Mouse (Mus musculus): ENCODE data around the gene Klk5. TPM values are rescaled to one million over a fixed set of nuclear protein-coding genes. Genes with fewer than 3 reads are reported as not detected.

Gene Klk5
- polyA plus RNA-seq, 1 experiment from 2014 or later = not detected

DNA sequence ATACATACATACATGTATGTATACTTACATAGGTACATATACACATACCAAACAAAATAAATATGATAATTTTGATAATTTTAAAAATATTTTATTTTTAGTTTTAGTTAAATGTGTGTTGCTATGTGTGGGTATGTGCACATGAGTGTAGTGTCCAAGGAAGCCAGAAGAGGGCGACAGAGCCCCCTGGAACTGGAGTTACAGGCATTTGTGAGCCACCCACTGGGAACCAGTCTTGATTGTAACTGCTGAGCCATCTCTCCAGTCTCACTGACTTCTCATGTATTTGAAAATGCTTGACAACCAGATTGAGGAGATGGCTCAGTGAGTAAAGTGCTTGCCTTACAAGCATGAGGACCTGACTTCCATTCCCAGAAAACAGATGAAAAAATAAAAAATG is 36.5 kb downstream of the Klk5 start:
- 39% methylated on average over 1 of the region's 1 CpGs for WGBS
- 0 out of 2 replicates have a peak, but pooled peaks cover under 1% of the 10 kb centered on the region for H3K4me1 ChIP-seq
- no peak overlapping the region for H3K27ac ChIP-seq
- no peak overlapping the region for H3K4me2 ChIP-seq
- no peaks in the 10 kb centered on the region for H3K36me3 ChIP-seq
- no peaks in the 10 kb centered on the region for H3K9me3 ChIP-seq (replicated peaks)
- no peak overlapping the region for H3K4me3 ChIP-seq (replicated peaks)
- no peak for ATAC-seq (replicated peaks; ENCODE audit: low FRiP score)
- peaks cover 10% of the 10 kb centered on the region; the same call in 1 of the 2 replicates for H3K27me3 ChIP-seq
- H3K9ac ChIP-seq = no peak overlapping the region

DNA sequence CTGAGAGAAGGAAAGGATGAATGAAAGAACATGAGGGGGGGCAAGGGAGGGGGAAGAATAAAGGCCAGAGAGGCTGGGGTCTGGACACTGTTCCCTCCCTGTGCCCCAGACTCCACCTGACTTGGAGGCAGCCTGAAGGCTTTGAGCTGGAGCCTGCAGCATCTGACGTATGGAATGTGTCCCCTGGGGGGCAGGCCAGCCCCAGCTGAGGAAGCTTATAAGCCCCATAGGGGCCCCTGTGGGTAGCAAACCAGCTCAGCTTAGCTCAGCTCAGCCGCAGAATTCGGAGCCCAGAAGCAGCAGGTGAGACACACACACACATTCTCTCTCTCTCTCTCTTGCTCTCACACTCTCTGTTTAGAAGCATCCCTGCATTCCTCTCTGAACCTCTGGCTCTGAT is 39.1 kb downstream of the Klk5 start, which contains the start of gene Klk4:
Klk4 (plus strand) TSS at position 249 of the 400 bp plus-strand sequence.
- Histone ChIP-seq H3K4me1 (0 out of 2 replicates have a peak, but pooled peaks cover 4% of the 10 kb centered on the region), H3K27ac (no peak within 1 kb of the TSS), H3K9ac (no peak within 1 kb of the TSS), H3K27me3 (peaks cover 10% of the 10 kb centered on the region; the same call in 1 of the 2 replicates), H3K4me3 (replicated peaks) (no peak within 1 kb of the TSS), H3K9me3 (replicated peaks) (no peaks in the 10 kb centered on the region), H3K36me3 (no peaks in the 10 kb centered on the region), H3K4me2 (no peak within 1 kb of the TSS)
- 15% methylated on average over 3 of the region's 3 CpGs for WGBS
- ATAC-seq (replicated peaks; ENCODE audit: low FRiP score) = no peak

DNA sequence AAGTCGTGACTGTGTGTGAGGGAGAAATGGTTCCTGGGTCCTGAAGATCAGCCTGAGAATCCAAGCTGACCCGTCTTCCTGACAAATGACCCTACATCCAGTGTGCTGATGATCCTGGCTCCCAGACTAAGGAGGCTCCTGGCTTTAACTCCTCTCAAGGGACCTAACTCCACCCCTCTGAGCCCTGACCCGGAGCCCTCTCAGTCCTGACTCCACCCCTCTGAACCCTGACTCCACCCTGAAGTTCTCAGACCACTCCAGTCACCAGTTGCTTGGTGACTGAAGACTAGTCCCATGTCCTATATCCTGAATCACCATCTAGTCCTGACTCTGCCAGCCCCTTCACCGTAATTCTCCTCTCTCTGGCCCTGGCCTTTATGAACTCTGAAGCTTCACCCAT is 40.6 kb downstream of the Klk5 start:
- WGBS = 20% methylated on average over 4 of the region's 4 CpGs
- Histone ChIP-seq H3K9ac (no peak overlapping the region), H3K27ac (no peak overlapping the region), H3K36me3 (no peaks in the 10 kb centered on the region), H3K9me3 (replicated peaks) (no peaks in the 10 kb centered on the region), H3K4me3 (replicated peaks) (no peak overlapping the region), H3K4me2 (no peak overlapping the region), H3K4me1 (0 out of 2 replicates have a peak, but pooled peaks cover 4% of the 10 kb centered on the region), H3K27me3 (peaks cover 10% of the 10 kb centered on the region; the same call in 1 of the 2 replicates)
- no peak for ATAC-seq (replicated peaks; ENCODE audit: low FRiP score)

DNA sequence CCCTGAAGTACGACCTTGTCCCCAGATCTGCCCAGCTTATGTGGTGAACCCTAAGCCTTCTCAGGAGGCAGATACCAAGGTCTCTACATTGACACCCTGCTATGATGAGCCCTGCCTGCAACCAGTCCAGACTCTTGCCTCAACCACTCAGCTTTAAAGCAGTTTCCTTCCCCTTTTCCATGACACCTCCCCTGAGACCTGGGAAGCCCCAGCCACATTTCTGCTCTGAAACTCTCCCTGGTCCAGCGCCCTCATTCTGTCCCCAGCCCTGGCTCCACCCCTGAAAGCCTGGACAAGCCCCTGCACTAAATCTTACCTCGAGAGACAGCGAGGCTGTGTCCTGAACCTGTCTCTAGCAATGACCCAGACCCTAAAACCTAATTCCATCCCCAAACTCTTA is 41.0 kb downstream of the Klk5 start:
- ATAC-seq (replicated peaks; ENCODE audit: low FRiP score) = no peak
- no peak overlapping the region for H3K4me2 ChIP-seq
- no peaks in the 10 kb centered on the region for H3K9me3 ChIP-seq (replicated peaks)
- 0 out of 2 replicates have a peak, but pooled peaks cover 4% of the 10 kb centered on the region for H3K4me1 ChIP-seq
- no peaks in the 10 kb centered on the region for H3K36me3 ChIP-seq
- 17% methylated on average over 4 of the region's 4 CpGs for WGBS
- H3K27me3 ChIP-seq = peaks cover 10% of the 10 kb centered on the region; the same call in 1 of the 2 replicates
- no peak overlapping the region for H3K27ac ChIP-seq
- H3K9ac ChIP-seq = no peak overlapping the region
- no peak overlapping the region for H3K4me3 ChIP-seq (replicated peaks)

- Histone ChIP-seq H3K9ac (no peak overlapping the region), H3K4me2 (peak overlapping the region; percentile 43), H3K4me1 (0 out of 2 replicates have a peak, but pooled peaks cover 4% of the 10 kb centered on the region), H3K27me3 (peaks cover 10% of the 10 kb centered on the region; the same call in 1 of the 2 replicates), H3K36me3 (no peaks in the 10 kb centered on the region), H3K9me3 (replicated peaks) (no peaks in the 10 kb centered on the region), H3K27ac (no peak overlapping the region), H3K4me3 (replicated peaks) (no peak overlapping the region)
- WGBS = 10% methylated on average over 14 of the region's 14 CpGs
- ATAC-seq (replicated peaks; ENCODE audit: low FRiP score) = peak; percentile 43; the same call in 1 of the 2 replicates
These were observed 41.8 kb downstream of the Klk5 start for GRCm38 (mm10) chr7:43883547-43883946.

GRCm38 (mm10) chr7:43891365-43891764 is 49.6 kb downstream of the Klk5 start:
- ATAC-seq (replicated peaks; ENCODE audit: low FRiP score) = no peak
- Histone ChIP-seq H3K36me3 (no peaks in the 10 kb centered on the region), H3K9ac (no peak overlapping the region), H3K27me3 (no peaks in the 10 kb centered on the region), H3K4me2 (no peak overlapping the region), H3K4me3 (replicated peaks) (no peak overlapping the region), H3K27ac (no peak overlapping the region), H3K9me3 (replicated peaks) (no peaks in the 10 kb centered on the region), H3K4me1 (no peaks in the 10 kb centered on the region)
- 51% methylated on average over 5 of the region's 5 CpGs for WGBS

- Histone ChIP-seq H3K4me3 (replicated peaks) (no peak overlapping the region), H3K9ac (no peak overlapping the region), H3K27ac (no peak overlapping the region), H3K4me2 (no peak overlapping the region), H3K4me1 (no peaks in the 10 kb centered on the region), H3K9me3 (replicated peaks) (no peaks in the 10 kb centered on the region), H3K27me3 (no peaks in the 10 kb centered on the region), H3K36me3 (no peaks in the 10 kb centered on the region)
- WGBS = 50% methylated on average over 3 of the region's 3 CpGs
- no peak for ATAC-seq (replicated peaks; ENCODE audit: low FRiP score)
These were observed 50.0 kb downstream of the Klk5 start for GRCm38 (mm10) chr7:43891788-43892187.

DNA sequence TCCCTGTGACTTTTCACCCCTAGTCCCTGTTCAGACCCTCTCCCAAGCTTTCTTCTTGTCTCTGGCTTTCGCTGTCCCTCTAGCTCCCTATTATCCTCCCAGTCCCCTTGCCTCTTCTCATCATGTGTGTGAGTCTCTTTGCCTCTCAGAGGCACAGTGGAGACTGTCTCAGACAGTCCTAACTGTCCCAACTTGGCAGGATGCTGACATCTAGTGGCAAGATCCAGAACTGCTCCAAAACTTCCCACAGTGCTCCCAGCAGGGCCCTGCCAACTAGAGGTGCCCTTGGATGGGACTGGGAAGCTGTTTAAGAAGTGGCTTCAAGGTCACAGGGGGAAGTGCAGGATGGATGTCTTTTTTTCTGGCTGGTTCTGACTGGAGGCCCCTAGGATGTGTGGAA is 53.1 kb downstream of the Klk5 start:
- Histone ChIP-seq H3K9ac (no peak overlapping the region), H3K4me2 (no peak overlapping the region), H3K36me3 (no peaks in the 10 kb centered on the region), H3K27ac (no peak overlapping the region), H3K4me1 (no peaks in the 10 kb centered on the region), H3K9me3 (replicated peaks) (no peaks in the 10 kb centered on the region), H3K27me3 (no peaks in the 10 kb centered on the region), H3K4me3 (replicated peaks) (no peak overlapping the region)
- ATAC-seq (replicated peaks; ENCODE audit: low FRiP score) = peak; percentile 97
- WGBS = 5% methylated on average over 1 of the region's 1 CpGs

Other genes starting within 250 kb of the Klk5 start
- 0.21 TPM in 1 of 2 replicates, not detected in the other for gene Zfp819, start 234.8 kb upstream of the Klk5 start, polyA plus RNA-seq (2015; fragmentation: Nextera tagmentation; extraction: Ambion mirVana)
- not detected in 2 replicates for gene Ceacam18, start 207.3 kb upstream of the Klk5 start, polyA plus RNA-seq (2015; fragmentation: Nextera tagmentation; extraction: Ambion mirVana)
- 0.66 and 0.77 TPM in 2 replicates for gene Siglece, start 181.8 kb upstream of the Klk5 start, polyA plus RNA-seq (2015; fragmentation: Nextera tagmentation; extraction: Ambion mirVana)
- 15.3 and 16.8 TPM in 2 replicates for gene Ctu1, start 170.0 kb upstream of the Klk5 start, polyA plus RNA-seq (2015; fragmentation: Nextera tagmentation; extraction: Ambion mirVana)
- not detected in 2 replicates for gene Klk14, start 151.6 kb upstream of the Klk5 start, polyA plus RNA-seq (2015; fragmentation: Nextera tagmentation; extraction: Ambion mirVana)
- gene Klk13, start 129.4 kb upstream of the Klk5 start, polyA plus RNA-seq (2015; fragmentation: Nextera tagmentation; extraction: Ambion mirVana) = 0.47 and 0.64 TPM in 2 replicates
- gene Klk12, start 73.1 kb upstream of the Klk5 start, polyA plus RNA-seq (2015; fragmentation: Nextera tagmentation; extraction: Ambion mirVana) = not detected in 2 replicates
- gene Klk11, start 67.4 kb upstream of the Klk5 start, polyA plus RNA-seq (2015; fragmentation: Nextera tagmentation; extraction: Ambion mirVana) = 0.14 and 1.0 TPM in 2 replicates
- gene Klk10, start 60.9 kb upstream of the Klk5 start, polyA plus RNA-seq (2015; fragmentation: Nextera tagmentation; extraction: Ambion mirVana) = 0.58 and 2.3 TPM in 2 replicates
- 0.22 and 0.23 TPM in 2 replicates for gene Klk9, start 50.1 kb upstream of the Klk5 start, polyA plus RNA-seq (2015; fragmentation: Nextera tagmentation; extraction: Ambion mirVana)
- 29.0 and 32.5 TPM in 2 replicates for gene Klk8, start 44.4 kb upstream of the Klk5 start, polyA plus RNA-seq (2015; fragmentation: Nextera tagmentation; extraction: Ambion mirVana)
- gene Klk7, start 30.7 kb upstream of the Klk5 start, polyA plus RNA-seq (2015; fragmentation: Nextera tagmentation; extraction: Ambion mirVana) = 0.08 TPM in 1 of 2 replicates, not detected in the other
- gene Klk6, start 17.5 kb upstream of the Klk5 start, polyA plus RNA-seq (2015; fragmentation: Nextera tagmentation; extraction: Ambion mirVana) = 0.18 TPM in 1 of 2 replicates, not detected in the other
- gene Klk4, start 39.2 kb downstream of the Klk5 start, polyA plus RNA-seq (2015; fragmentation: Nextera tagmentation; extraction: Ambion mirVana) = 0.12 TPM in 1 of 2 replicates, not detected in the other
- gene Klk15, start 91.8 kb downstream of the Klk5 start, polyA plus RNA-seq (2015; fragmentation: Nextera tagmentation; extraction: Ambion mirVana) = not detected in 2 replicates
- 0.19 TPM in 1 of 2 replicates, not detected in the other for gene Klk1b8, start 108.7 kb downstream of the Klk5 start, polyA plus RNA-seq (2015; fragmentation: Nextera tagmentation; extraction: Ambion mirVana)
- not detected in 2 replicates for gene Klk1b1, start 124.8 kb downstream of the Klk5 start, polyA plus RNA-seq (2015; fragmentation: Nextera tagmentation; extraction: Ambion mirVana)
- gene Klk1b9, start 134.1 kb downstream of the Klk5 start, polyA plus RNA-seq (2015; fragmentation: Nextera tagmentation; extraction: Ambion mirVana) = not detected in 2 replicates
- gene Klk1b11, start 153.9 kb downstream of the Klk5 start, polyA plus RNA-seq (2015; fragmentation: Nextera tagmentation; extraction: Ambion mirVana) = not detected in 2 replicates
- gene Klk1b26, start 170.2 kb downstream of the Klk5 start, polyA plus RNA-seq (2015; fragmentation: Nextera tagmentation; extraction: Ambion mirVana) = 0.10 and 0.42 TPM in 2 replicates
- gene Klk1b27, start 210.3 kb downstream of the Klk5 start, polyA plus RNA-seq (2015; fragmentation: Nextera tagmentation; extraction: Ambion mirVana) = 0.19 TPM in 1 of 2 replicates, not detected in the other